Mouse (Mus musculus) midbrain, embryonic 16.5 days (tissue): Measurements from ENCODE around the gene Slc6a5. TPM values are rescaled to one million over a fixed set of nuclear protein-coding genes. Genes with fewer than 3 reads are reported as not detected.

ENCODE experiments used
- ATAC-seq: fragments of 200-750 bp; cut with Nextera tagmentation; 2 replicates; pipeline ENCODE4 v1.8.0; 2017; ENCODE audit warnings: moderate TSS enrichment
- H3K27ac ChIP-seq: fragments of 300-500 bp; sonication (generic); 2 replicates; pipeline ENCODE4 v1.5.1; 2014; ENCODE audit warnings: mild to moderate bottlenecking, low read length, mixed read lengths
- H3K27me3 ChIP-seq: fragments of 300-500 bp; sonication (generic); 2 replicates; pipeline ENCODE4 v1.6.1; 2014; ENCODE audit warnings: low read depth, low read length, mixed read lengths; ENCODE audit not compliant: control insufficient read depth, insufficient read depth
- H3K36me3 ChIP-seq: fragments of 300-500 bp; sonication (generic); 2 replicates; pipeline ENCODE4 v1.6.1; 2014; ENCODE audit warnings: mild to moderate bottlenecking, low read length, moderate library complexity, mixed read lengths; ENCODE audit not compliant: control insufficient read depth, insufficient read depth
- H3K4me1 ChIP-seq: fragments of 300-500 bp; sonication (generic); 2 replicates; pipeline ENCODE4 v1.6.1; 2014; ENCODE audit warnings: mild to moderate bottlenecking, low read length, mixed read lengths; ENCODE audit not compliant: control insufficient read depth, insufficient read depth
- H3K4me2 ChIP-seq: fragments of 300-500 bp; sonication (generic); 2 replicates; pipeline ENCODE4 v1.6.1; 2014; ENCODE audit warnings: mild to moderate bottlenecking, low read length, mixed read lengths
- H3K4me3 ChIP-seq: fragments of 300-500 bp; sonication (generic); 2 replicates; pipeline ENCODE4 v1.5.1; 2014; ENCODE audit warnings: low read depth, mild to moderate bottlenecking, low read length, moderate library complexity, mixed read lengths
- H3K9ac ChIP-seq: fragments of 300-500 bp; sonication (generic); 2 replicates; pipeline ENCODE4 v1.6.1; 2014; ENCODE audit warnings: low read depth, low read length, mixed read lengths
- H3K9me3 ChIP-seq: fragments of 300-500 bp; sonication (generic); replicated peaks from 2 replicates; pipeline ENCODE4 v1.6.1; 2014; ENCODE audit warnings: mild to moderate bottlenecking, low read length, mixed read lengths; ENCODE audit not compliant: control insufficient read depth, poor library complexity, severe bottlenecking
- WGBS: fragments of 180-500 bp; shearing (Covaris S2); extraction: QIAGEN DNeasy Blood & Tissue Kit; methylation state at CpG from one replicate; pipeline ENCODE4 v1.1.7; 2014; 5-methylcytosine and 5-hydroxymethylcytosine counted together
- polyA plus RNA-seq: library from polyadenylated mRNA; unstranded; fragments of >200 nt; fragmentation: Nextera tagmentation; extraction: Ambion mirVana; gene quantifications from 2 replicates; pipeline ENCODE4 v1.2.1, GENCODE M21; 2015

The Slc6a5 gene
- polyA plus RNA-seq, 1 experiment from 2014 or later: 0.40 TPM

DNA sequence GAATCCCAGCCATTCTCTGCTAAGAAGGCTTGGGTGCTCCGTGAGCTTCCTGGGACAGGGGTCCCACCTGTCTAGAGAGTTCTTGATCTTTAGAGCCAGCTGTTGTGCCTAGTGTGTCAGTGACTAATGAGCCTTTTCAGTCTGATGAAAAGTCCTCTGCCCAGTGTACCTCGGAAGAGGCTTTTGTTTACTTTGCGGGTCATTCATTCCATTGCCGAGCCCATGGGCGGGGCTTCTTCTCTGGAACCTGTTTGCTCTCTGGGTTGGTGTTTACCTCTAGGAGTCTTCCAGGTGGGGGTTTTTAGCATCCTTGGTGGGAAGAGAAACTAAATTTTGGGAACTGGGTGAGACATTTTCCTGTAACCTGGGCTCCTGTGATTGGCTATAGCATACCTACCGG, 74.8 kb downstream of the Slc6a5 start:
- 33% methylated on average over 6 of the region's 6 CpGs for WGBS
- Histone ChIP-seq H3K4me1 (no peaks in the 10 kb centered on the region), H3K9me3 (no peaks in the 10 kb centered on the region), H3K4me3 (no peak overlapping the region), H3K27ac (no peak overlapping the region), H3K27me3 (no peaks in the 10 kb centered on the region), H3K9ac (no peak overlapping the region), H3K36me3 (no peaks in the 10 kb centered on the region), H3K4me2 (no peak overlapping the region)
- no peak for ATAC-seq

DNA sequence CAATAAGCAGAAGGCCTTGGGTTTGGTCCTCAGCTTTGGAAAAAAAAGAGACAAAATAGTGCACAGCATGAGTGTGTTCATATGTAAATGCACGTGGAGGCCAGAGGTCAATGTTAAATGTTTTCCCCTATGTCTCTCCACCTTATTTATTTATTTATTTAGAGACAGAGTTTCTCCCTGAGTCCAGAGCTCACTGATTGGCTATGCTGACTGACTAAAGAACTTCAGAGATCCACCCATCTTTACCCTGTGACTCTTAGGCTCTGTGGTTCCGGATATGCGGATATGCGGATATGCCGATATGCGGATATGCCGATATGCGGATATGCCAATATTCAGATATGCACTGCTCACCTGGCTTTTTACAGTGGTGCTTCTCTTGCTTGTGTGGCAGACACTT, 76.0 kb downstream of the Slc6a5 start:
- ATAC-seq: no peak
- 91% methylated on average over 8 of the region's 8 CpGs for WGBS
- no peak overlapping the region for H3K4me2 ChIP-seq

DNA sequence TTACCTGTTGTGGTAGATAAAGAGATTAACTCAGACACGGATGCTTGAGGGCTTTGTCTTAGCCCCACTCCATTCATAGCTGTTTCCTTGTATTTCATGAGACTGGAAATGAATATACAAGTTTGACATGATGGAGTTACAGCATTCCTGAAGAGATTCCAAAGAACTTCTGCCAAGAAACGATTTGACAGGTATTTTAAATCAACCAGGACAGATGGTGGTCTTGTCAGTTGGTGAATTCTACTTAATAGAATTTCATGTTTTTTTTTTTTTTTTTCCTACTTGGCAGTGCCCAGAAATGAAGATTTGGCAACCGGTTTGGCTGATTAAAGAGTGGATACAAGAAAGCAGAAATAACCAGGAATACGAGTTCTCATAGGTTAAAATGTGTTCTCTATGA, 89.4 kb downstream of the Slc6a5 start:
- no peaks in the 10 kb centered on the region for H3K4me1 ChIP-seq
- H3K4me3 ChIP-seq: no peak overlapping the region
- no peaks in the 10 kb centered on the region for H3K27me3 ChIP-seq
- H3K4me2 ChIP-seq: no peak overlapping the region
- H3K9me3 ChIP-seq: no peaks in the 10 kb centered on the region
- no peak for ATAC-seq
- H3K27ac ChIP-seq: no peak overlapping the region
- H3K9ac ChIP-seq: no peak overlapping the region
- H3K36me3 ChIP-seq: no peaks in the 10 kb centered on the region
- 88% methylated on average over 4 of the region's 4 CpGs for WGBS

More for the DNA sequence above, 76.0 kb downstream of the Slc6a5 start:
- no peaks in the 10 kb centered on the region for H3K27me3 ChIP-seq
- no peak overlapping the region for H3K4me3 ChIP-seq
- H3K9ac ChIP-seq: no peak overlapping the region
- no peaks in the 10 kb centered on the region for H3K4me1 ChIP-seq
- no peaks in the 10 kb centered on the region for H3K9me3 ChIP-seq
- H3K27ac ChIP-seq: no peak overlapping the region
- H3K36me3 ChIP-seq: no peaks in the 10 kb centered on the region

DNA sequence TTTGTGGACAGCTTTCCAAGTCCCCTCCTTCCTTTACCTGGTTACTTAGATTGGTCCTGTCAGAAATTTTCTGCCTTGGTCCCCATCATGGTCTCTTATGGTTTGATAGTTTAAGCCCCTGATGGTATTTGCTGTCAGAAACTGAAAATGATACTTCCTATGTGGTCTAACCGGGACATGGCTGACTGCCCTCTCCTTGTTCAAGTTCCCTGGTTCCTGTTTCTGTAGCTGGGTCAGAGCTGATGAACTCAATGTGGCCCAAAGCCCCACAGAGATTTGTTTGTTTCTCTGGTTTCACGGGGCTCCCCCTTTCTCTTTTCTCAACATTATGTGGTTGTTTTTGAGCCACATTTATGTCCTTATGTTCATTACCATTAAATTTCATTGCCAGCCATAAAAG, 95.3 kb downstream of the Slc6a5 start:
- H3K36me3 ChIP-seq: no peaks in the 10 kb centered on the region
- H3K4me2 ChIP-seq: no peak overlapping the region
- ATAC-seq: no peak
- no peak overlapping the region for H3K4me3 ChIP-seq
- H3K27ac ChIP-seq: no peak overlapping the region
- H3K27me3 ChIP-seq: no peaks in the 10 kb centered on the region
- no peak overlapping the region for H3K9ac ChIP-seq
- no peaks in the 10 kb centered on the region for H3K9me3 ChIP-seq
- H3K4me1 ChIP-seq: no peaks in the 10 kb centered on the region
- 89% methylated on average over 2 of the region's 2 CpGs for WGBS

Other genes starting within 250 kb of the Slc6a5 start
- 2.9 and 3.4 TPM in 2 replicates for gene Htatip2, start 151.0 kb upstream of the Slc6a5 start, polyA plus RNA-seq
- gene Prmt3, start 131.8 kb upstream of the Slc6a5 start, polyA plus RNA-seq: 43.9 and 47.4 TPM in 2 replicates
- 30.3 and 40.1 TPM in 2 replicates for gene Nell1, start 64.7 kb downstream of the Slc6a5 start, polyA plus RNA-seq